Mouse (Mus musculus) mesoderm, embryonic 11.5 days (tissue): ENCODE measurements around the gene Patl2.
"Not testable (repeated sequence)": the region's sequence is repeated elsewhere in the genome, so short reads cannot be mapped to it uniquely, and the experiment has no call there.

Source experiments
- DNase-seq: peaks from one replicate; pipeline ENCODE4 v3.0.0-alpha.2; 2012; ENCODE audit warnings: low read depth, low spot score

The Patl2 gene

GRCm38 (mm10) chr2:122186106-122186505 lies at the start of gene Patl2, which contains the start of gene Terb2:
TSS of gene Patl2 (minus strand) at chr2:122186189.
TSS of gene Terb2 (plus strand) at chr2:122186272.
- DNase-seq: no peak

DNA sequence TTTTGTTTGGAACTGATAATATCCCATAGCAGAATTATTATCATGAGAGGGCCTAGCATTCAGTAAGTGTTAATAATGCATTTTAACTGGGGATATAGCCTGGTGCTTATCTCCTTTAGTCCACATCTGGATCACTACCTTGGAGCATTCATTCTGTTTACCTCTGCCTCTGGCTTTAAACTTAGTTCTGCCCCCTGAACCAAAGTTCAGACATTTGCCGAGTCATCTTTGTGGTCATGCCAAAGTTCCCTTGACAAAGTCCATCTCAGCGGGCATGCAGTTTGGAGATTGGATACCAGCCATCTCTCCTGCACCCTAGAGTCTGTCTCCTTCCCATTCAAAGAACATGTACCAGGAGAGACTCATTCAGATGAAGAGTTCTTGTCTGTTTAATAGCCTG lies 49.4 kb upstream of the Patl2 start:
- DNase-seq: no peak

GRCm38 (mm10) chr2:122234611-122235288 lies 48.8 kb upstream of the Patl2 start, which contains the start of gene Sord:
TSS of gene Sord (plus strand) at chr2:122234749.
- DNase-seq: peak; percentile 91

DNA sequence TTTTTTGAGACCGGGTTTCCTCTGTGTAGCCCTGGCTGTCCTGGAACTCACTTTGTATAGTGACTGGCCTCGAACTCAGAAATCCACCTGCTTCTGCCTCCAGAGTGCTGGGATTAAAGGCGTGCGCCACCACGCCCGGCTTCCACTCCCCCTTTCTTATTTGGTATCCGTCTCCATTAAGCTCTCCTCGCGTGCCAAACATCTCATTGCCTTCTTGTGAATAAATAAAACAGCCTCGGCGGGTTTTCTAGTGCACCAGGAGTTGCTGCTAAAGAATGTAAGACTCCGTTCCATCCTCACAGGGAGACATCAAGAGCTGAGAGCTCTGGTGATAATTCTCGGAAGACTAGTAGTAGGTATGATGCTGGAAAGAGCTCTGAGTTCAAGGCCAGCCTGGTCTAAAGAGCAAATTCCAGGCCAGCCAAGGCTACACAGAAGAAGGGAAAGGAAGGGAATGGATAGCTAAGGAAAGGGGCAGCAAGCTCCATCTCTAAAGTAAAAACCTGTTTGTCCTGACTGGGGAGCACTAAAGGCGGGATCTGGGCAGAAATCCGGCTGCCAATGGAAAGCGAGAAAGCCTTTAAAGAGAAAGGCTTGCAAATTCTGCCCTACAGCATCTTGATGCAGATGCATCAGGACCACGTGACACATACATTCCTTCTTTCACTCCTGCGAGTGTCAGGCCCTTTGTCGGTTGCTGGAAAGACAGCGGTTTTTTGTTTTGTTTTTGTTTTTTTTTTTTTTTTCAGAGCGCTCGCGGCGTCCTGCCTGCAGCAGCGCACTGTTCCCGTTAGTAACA lies 48.0 kb upstream of the Patl2 start:
- peak; percentile 33 for DNase-seq

GRCm38 (mm10) chr2:122233341-122233740 lies 47.4 kb upstream of the Patl2 start:
- DNase-seq: no peak

DNA sequence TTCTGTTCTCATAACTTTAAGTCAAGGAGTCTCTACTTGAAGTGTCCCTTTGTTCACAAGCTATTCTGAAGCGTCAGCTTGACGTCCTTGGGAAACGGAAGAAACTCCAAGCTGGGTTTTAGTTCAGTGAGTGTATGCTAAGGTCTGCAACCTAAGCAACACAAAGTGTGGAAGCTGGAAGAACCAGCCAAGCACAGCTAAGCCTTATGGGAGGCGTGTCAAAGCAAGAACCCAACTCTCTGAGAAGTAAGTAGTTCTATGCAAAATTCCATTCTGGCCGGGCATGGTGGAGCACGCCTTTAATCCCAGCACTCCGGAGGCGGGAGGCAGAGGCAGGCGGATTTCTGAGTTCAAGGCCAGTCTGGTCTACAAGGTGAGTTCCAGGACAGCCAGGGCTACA lies 45.6 kb upstream of the Patl2 start:
- no peak for DNase-seq

DNA sequence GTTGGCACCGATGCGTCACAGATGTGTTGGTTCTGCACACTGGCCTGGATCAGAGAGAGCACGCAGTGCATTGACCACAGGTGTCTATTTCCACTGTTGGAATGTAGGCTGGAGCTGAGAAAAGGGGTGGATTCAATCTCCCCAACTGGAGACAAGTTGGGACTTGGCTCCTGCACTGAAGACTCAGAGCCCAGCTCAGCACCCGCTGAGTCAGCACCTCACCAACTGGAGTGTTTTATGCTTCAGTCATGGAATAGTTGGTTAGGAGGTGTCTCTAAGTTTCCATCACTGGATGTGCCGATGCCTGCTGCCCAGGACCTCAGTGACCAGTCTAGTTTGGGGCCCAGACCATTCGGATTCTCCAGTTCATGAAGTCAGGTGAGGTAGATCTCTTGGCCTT lies 44.4 kb upstream of the Patl2 start:
- no peak for DNase-seq

DNA sequence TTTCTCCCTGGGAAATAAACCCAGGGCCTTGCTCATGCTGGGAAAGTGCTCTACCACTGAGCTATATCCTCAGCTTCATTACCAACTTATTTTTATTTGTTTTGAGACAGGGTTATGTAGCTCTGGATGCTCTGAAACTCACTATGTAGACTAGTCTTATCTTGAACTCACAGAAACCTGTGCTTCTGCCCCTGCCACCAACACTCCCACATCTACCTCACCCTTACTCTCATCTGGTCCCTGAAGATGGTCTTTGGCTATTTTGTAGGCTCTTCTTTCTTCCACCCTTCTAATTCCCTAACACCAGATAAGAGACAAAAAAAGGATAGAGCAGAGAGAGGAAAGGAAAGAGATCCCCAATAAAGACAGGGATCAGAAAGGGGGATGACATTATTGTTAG lies 37.7 kb upstream of the Patl2 start:
- DNase-seq: no peak

- no peak for DNase-seq
Observed at GRCm38 (mm10) chr2:122222272-122222671, 36.3 kb upstream of the Patl2 start.

DNA sequence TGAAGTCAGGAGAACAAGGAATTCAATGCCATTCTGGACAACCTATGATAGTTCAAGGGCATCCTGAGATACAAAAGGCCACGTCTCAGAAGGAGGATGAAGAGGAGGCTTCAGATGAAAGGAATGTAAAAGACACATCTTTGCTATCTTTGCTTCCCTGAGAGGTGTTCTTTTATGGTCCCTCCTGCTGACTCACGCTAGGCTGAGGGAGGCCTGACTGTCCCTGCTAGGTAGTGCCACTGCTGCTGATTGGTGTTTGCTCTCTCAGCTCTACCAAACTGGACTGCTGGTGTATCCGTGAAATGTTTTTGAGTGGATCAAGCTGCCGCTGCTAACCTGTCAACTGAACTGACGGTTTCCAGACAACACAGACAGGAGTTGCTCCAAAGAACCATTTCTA lies 35.8 kb upstream of the Patl2 start:
- DNase-seq: no peak

DNA sequence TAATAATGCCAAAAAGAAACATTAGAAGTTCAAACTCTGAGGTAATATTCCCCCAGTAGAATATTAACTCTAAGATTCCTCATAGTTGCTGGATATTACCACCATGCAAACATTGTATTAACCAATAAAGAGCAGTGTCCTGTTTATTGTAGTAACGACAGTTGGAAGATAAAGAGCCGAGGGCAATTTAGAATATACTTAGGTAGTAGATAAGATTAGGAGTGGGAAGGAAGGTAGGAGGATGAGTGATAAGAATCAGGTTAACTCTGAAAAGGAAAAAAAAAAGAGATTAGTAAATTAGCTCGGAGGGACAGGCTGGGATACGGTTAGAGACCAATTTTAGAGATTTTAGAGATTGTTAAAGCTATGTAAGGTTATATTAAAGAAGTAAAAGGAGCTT lies 35.4 kb upstream of the Patl2 start:
- DNase-seq: no peak

- no peak for DNase-seq
Observed at GRCm38 (mm10) chr2:122218234-122218633, 32.2 kb upstream of the Patl2 start.

GRCm38 (mm10) chr2:122217075-122217474 lies 31.1 kb upstream of the Patl2 start:
- DNase-seq: not testable (repeated sequence)

DNA sequence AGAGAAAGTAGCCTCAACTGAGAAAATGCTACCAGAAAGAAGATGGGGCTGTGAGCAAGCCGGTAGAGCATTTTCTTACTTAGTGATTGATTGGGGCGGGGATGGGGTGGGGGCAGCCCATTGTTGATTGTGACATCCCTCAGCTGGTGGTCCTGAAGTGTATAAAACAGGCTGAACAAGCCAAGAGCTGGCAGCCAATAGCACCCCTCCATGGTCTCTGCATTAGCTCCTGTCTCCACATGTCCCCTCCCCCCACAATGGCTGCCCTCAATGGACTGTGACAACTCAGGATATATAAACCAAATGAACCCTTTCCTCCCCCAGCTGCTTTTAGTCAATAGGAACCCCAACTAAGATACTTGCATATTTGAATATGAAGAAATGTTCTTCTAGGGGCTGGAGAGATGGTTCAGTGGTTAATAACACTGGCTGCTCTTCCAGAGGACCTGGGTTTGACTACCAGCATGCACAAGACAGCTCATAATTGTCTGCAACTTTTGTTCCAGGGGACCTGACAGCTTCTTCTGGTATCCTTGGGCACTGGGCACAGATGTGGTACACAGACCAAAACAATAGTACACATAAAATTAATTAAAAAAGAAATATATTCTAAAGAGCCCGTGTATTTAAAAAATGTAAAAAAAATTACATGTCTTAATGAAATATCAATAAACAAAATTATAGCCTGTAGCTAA lies 24.7 kb upstream of the Patl2 start:
- DNase-seq: no peak

- DNase-seq: no peak
Observed at GRCm38 (mm10) chr2:122206440-122207107, 20.6 kb upstream of the Patl2 start.

DNA sequence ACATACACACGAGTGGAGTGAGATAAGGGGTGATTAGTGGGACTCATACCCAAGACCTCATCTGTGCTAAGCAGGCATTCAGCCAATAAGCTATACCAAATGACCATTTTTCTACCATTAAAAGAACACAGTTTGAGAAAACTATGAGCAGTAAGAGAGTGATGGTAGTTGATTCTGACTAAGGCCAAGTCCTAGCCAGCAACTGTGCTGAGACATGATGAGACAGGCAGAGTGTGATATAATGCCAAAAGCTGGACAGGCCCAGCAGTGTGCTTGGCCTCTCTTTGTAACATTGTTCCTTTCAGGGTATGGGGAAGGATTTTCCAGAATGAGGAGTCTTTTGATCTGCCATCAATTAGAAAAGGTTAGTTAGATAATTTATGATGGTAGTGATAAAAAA lies 15.5 kb upstream of the Patl2 start:
- DNase-seq: no peak

DNA sequence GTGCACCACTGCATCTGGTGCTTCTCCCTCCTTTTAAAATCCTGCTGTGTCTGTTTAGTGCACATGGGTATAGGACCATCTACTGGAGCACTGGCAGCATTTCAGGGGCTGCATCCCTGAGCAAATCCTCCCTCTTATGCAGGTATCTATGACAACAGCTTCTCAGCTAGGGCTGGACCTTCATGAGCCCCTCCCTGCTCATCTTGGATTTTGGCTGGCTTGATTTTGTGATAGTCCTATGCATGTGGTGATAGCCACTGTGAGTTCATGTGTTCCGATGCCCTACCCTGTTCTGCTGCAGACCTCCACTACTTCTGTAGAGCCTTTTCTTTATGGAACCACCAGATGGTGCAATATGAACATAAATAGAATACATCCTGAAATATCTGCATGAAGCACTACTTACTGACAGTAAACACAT lies 8.5 kb upstream of the Patl2 start:
- DNase-seq: peak; percentile 12

- no peak for DNase-seq
Observed at GRCm38 (mm10) chr2:122191849-122192248, 5.9 kb upstream of the Patl2 start.

DNA sequence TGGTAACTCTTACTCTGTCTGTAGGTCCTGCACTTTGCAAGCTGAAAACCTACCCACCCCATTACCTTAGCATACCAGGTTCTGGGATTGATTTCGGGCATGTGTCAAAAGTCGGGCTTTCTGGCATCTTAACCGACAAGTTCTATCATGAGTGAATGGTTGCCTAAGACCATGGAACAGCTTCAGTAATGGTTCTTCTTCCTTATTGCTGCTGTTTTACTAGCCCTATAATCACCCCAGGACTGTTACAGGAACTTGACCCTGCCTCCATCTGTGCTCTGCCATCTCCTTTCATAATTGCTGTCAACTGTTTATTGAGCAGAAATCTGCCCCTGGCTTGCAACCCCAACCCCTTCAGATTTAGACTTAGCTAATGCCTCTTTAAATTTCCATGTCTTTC lies 762 bp upstream of the Patl2 start:
- no peak for DNase-seq

GRCm38 (mm10) chr2:122185086-122185485 lies 903 bp downstream of the Patl2 start:
- DNase-seq: no peak

DNA sequence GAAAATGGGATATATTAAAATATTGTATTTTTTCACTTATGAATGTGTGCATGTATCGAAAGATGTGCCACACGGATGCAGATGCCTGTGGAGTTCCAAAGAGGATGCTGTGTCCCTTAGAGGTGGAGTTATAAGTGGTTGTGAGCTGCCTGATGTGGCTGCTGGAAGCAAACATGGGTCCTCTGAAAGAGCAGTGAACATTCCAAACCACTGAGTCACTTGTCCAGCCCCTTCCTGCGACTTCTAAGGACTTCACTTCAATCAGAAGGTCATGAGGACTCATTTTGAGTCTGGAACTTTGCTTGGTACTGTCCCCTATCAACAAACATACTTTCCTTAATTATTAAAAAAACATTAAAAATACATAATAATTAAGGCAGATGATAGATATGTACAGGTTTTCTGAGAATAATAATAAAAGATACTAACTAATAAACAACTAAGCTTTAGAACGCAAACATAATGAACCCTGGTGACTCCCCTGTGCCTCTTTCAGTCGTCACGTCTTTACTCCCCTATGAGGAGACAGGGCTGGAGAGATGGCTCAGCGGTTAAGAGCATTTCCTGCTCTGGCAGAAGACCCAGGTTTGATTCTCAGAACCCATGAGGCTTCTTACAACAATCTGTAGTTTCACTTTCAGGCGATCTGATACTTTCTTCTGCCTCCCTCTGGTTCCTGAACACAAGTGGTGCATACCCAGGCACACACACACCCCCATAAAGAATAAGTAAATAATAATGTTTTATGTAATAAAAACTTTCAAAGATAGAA lies 5.8 kb downstream of the Patl2 start:
- no peak for DNase-seq
